In genomic region chr2:128067596-128067995, GRCm38 (mm10) we compare ENCODE assay signal across 30 mouse cellular contexts. TPM values are rescaled to one million over a fixed set of nuclear protein-coding genes. Genes with fewer than 3 reads are reported as not detected.
DNase-seq lines count a peak whose midpoint lies in the region; ATAC-seq lines count a peak whose summit lies in the region.
"Had no signal": no experiment of that assay in that cellular context is flagged by ENCODE, and none has a peak within 500 bp of the region (broad histone marks: within the 10 kb centered on the region; RNA-seq: fewer than 3 reads in every experiment).

No protein-coding gene starts in this region.

- H3K27me3 ChIP-seq in heart, embryonic 11.5 days (ENCODE audit: control insufficient read depth, insufficient read depth, low read length): no peaks in the 10 kb centered on the region
- H3K27me3 ChIP-seq: heart, embryonic 15.5 days; hindbrain, embryonic 13.5 days; intestine, embryonic 15.5 days had no signal

- no peak overlapping the region for H3K4me2 ChIP-seq in heart, embryonic 11.5 days
- H3K4me2 ChIP-seq: embryonic facial prominence, embryonic 13.5 days; heart, embryonic 12.5 days; heart, embryonic 15.5 days; hindbrain, embryonic 13.5 days; intestine, embryonic 15.5 days had no signal

- no peaks in the 10 kb centered on the region for H3K4me1 ChIP-seq in heart, embryonic 11.5 days (ENCODE audit: control insufficient read depth, insufficient read depth, low read length)
- H3K4me1 ChIP-seq: heart, embryonic 12.5 days; heart, embryonic 15.5 days; intestine, embryonic 15.5 days had no signal

- DNase-seq in cerebellum, postnatal 10 days: peak; percentile 80 to 88
- DNase-seq in cerebellum, adult 8-10 months: no peak
- DNase-seq in cerebellum, postnatal 36 days: peak; percentile 55 to 57
- DNase-seq in heart, adult 11 months: peak; percentile 82
- DNase-seq: adrenal gland, postnatal 10 days; adrenal gland, postnatal 36 days; B cell, adult 2 months; cerebellum, adult 9-11 months; embryo, embryonic 11 days; forebrain, postnatal 0 days; gastrocnemius, postnatal 36 days; heart, postnatal 10 days; heart, postnatal 36 days; kidney, adult 11 months; kidney, adult 8-10 months had no signal

- 87% methylated on average over 7 of the region's 7 CpGs for WGBS in heart, embryonic 11.5 days (ENCODE audit: insufficient replicate concordance)
- WGBS in macrophage (ENCODE audit: missing documents): 86% methylated on average over 7 of the region's 7 CpGs

- H3K9ac ChIP-seq in heart, embryonic 11.5 days (ENCODE audit: low read depth, low read length): no peak overlapping the region
- H3K9ac ChIP-seq: embryonic facial prominence, embryonic 13.5 days; forebrain, postnatal 0 days; heart, embryonic 12.5 days; heart, embryonic 15.5 days; hindbrain, embryonic 13.5 days; intestine, embryonic 15.5 days had no signal

- no peaks in the 10 kb centered on the region for H3K9me3 ChIP-seq in heart, embryonic 11.5 days (replicated peaks; ENCODE audit: control insufficient read depth, low read length)
- H3K9me3 ChIP-seq: embryonic facial prominence, embryonic 10.5 days; embryonic facial prominence, embryonic 13.5 days; G1E; heart, embryonic 12.5 days; heart, embryonic 15.5 days; hindbrain, embryonic 10.5 days; hindbrain, embryonic 13.5 days; intestine, embryonic 15.5 days had no signal

- no peaks in the 10 kb centered on the region for H3K79me2 ChIP-seq in macrophage (ENCODE audit: inconsistent target)

- no peak for ATAC-seq in cerebellum, adult (ENCODE audit: insufficient number of reproducible peaks, low FRiP score, low TSS enrichment)
- no peak for ATAC-seq in heart, embryonic 11.5 days (replicated peaks; ENCODE audit: insufficient number of reproducible peaks, low FRiP score, low TSS enrichment)
- ATAC-seq: forebrain, embryonic 14.5 days; forebrain, postnatal 0 days; hindbrain, embryonic 16.5 days; intestine, embryonic 15.5 days; Patski had no signal

- H3K36me3 ChIP-seq in heart, embryonic 11.5 days (ENCODE audit: control insufficient read depth, insufficient read depth, low read length): no peaks in the 10 kb centered on the region
- no peaks in the 10 kb centered on the region for H3K36me3 ChIP-seq in macrophage (ENCODE audit: inconsistent target)
- H3K36me3 ChIP-seq: embryonic facial prominence, embryonic 10.5 days; embryonic facial prominence, embryonic 13.5 days; G1E; heart, embryonic 12.5 days; heart, embryonic 15.5 days; hindbrain, embryonic 10.5 days; hindbrain, embryonic 13.5 days; intestine, embryonic 15.5 days had no signal

- no peak overlapping the region for H3K4me3 ChIP-seq in heart, embryonic 11.5 days (ENCODE audit: low read depth, low read length)
- no peak overlapping the region for H3K4me3 ChIP-seq in macrophage (ENCODE audit: inconsistent target)
- H3K4me3 ChIP-seq: embryonic facial prominence, embryonic 10.5 days; embryonic facial prominence, embryonic 13.5 days; erythroblast, embryonic 14.5 days; heart, embryonic 12.5 days; heart, embryonic 15.5 days; hindbrain, embryonic 10.5 days; hindbrain, embryonic 13.5 days; intestine, embryonic 15.5 days had no signal

- H3K27ac ChIP-seq in heart, embryonic 11.5 days (ENCODE audit: low read depth, low read length): no peak overlapping the region
- peak overlapping the region; percentile 87 for H3K27ac ChIP-seq in macrophage
- H3K27ac ChIP-seq: embryonic facial prominence, embryonic 10.5 days; embryonic facial prominence, embryonic 13.5 days; heart, embryonic 15.5 days; hindbrain, embryonic 10.5 days; hindbrain, embryonic 13.5 days; intestine, embryonic 15.5 days had no signal

RNA-seq across cellular contexts. Expression of gene Bcl2l11, which starts 58.2 kb away (rescaled TPM):
- 11.3 and 15.2 TPM in 2 replicates for polyA plus RNA-seq in heart, embryonic 11.5 days (2014; fragmentation: Nextera tagmentation; extraction: Ambion mirVana)
- 1,000 to 10,000 TPM in 5 of 26 experiments, 100 to 1,000 TPM in 20, 10 to 100 TPM in 1; 77.7 to 2,239 (median 382) TPM for total RNA-seq in macrophage (2018; cell fraction: chromatin; rRNA removed)
- 100 to 1,000 TPM in 15 of 26 experiments, 10 to 100 TPM in 11; 55.8 to 354 (median 103) TPM for total RNA-seq in macrophage (2018; cell fraction: cytosol; rRNA removed)
- 1,000 to 10,000 TPM in 5 of 26 experiments, 100 to 1,000 TPM in 20, 10 to 100 TPM in 1; 81.4 to 1,605 (median 334) TPM for total RNA-seq in macrophage (2018; cell fraction: nucleus; rRNA removed)
- polyA plus RNA-seq in macrophage (2018): 36.8 to 69.0 TPM (median 38.6 TPM) in 3 replicates
